8 mouse cellular contexts compared by ENCODE assay signal in genomic region chr5:23418147-23418781, GRCm38 (mm10). TPM values are rescaled to one million over a fixed set of nuclear protein-coding genes. Genes with fewer than 3 reads are reported as not detected.
DNase-seq lines count a peak whose midpoint lies in the region; ATAC-seq and TF ChIP-seq lines count a peak whose summit lies in the region.

No protein-coding gene starts in this region.

- peak; percentile 94 for DNase-seq in CD8-positive naive resting alpha-beta T cell, adult 2 months (ENCODE audit: low read depth in 2 of 2, low spot score in 2 of 2)
- DNase-seq in c-Kit-positive CD71-positive TER-119-negative erythroid progenitor cells, embryonic 14.5 days (ENCODE audit: low read depth): peak; percentile 64
- peak; percentile 87 for DNase-seq in heart, postnatal 0 days (ENCODE audit: low spot score)
- peak; percentile 86 to 92 for DNase-seq in kidney, postnatal 4 days
- DNase-seq in stomach, postnatal 0 days (ENCODE audit: low spot score): peak; percentile 91

- no peaks in the 10 kb centered on the region for H3K9me3 ChIP-seq in forebrain, embryonic 12.5 days
- H3K9me3 ChIP-seq in heart, postnatal 0 days (replicated peaks; ENCODE audit: control insufficient read depth, low read length): no peaks in the 10 kb centered on the region
- H3K9me3 ChIP-seq in liver, embryonic 16.5 days (replicated peaks; ENCODE audit: control insufficient read depth, low read length): no peaks in the 10 kb centered on the region
- no peaks in the 10 kb centered on the region for H3K9me3 ChIP-seq in neural tube, embryonic 12.5 days
- no peaks in the 10 kb centered on the region for H3K9me3 ChIP-seq in stomach, postnatal 0 days (ENCODE audit: control insufficient read depth, low read length)

- H3K36me3 ChIP-seq in forebrain, embryonic 12.5 days (replicated peaks): peaks cover 6% of the 10 kb centered on the region
- H3K36me3 ChIP-seq in heart, postnatal 0 days (replicated peaks; ENCODE audit: control insufficient read depth, insufficient read depth, low read length): peaks cover 13% of the 10 kb centered on the region
- H3K36me3 ChIP-seq in liver, embryonic 16.5 days (ENCODE audit: control insufficient read depth, insufficient read depth): peaks cover 11% of the 10 kb centered on the region
- H3K36me3 ChIP-seq in neural tube, embryonic 12.5 days: peaks cover 7% of the 10 kb centered on the region; the same call in 1 of the 2 replicates
- H3K36me3 ChIP-seq in stomach, postnatal 0 days (ENCODE audit: control insufficient read depth, insufficient read depth, low read length): peaks cover 3% of the 10 kb centered on the region; the same call in 1 of the 2 replicates

- peak overlapping the region; percentile 93 for H3K27ac ChIP-seq in forebrain, embryonic 12.5 days
- peak overlapping the region; percentile 99 for H3K27ac ChIP-seq in heart, postnatal 0 days (ENCODE audit: low read depth)
- peak overlapping the region; percentile 92 for H3K27ac ChIP-seq in liver, embryonic 16.5 days (ENCODE audit: low read length)
- H3K27ac ChIP-seq in neural tube, embryonic 12.5 days: peak overlapping the region; percentile 74
- peak overlapping the region; percentile 99 for H3K27ac ChIP-seq in stomach, postnatal 0 days (replicated peaks)

- peak overlapping the region; percentile 52 for H3K4me3 ChIP-seq in forebrain, embryonic 12.5 days (replicated peaks)
- H3K4me3 ChIP-seq in heart, postnatal 0 days (ENCODE audit: low read depth, low read length): peak overlapping the region; percentile 76
- H3K4me3 ChIP-seq in liver, embryonic 16.5 days (ENCODE audit: low read depth, low read length): peak overlapping the region; percentile 82
- peak overlapping the region; percentile 46 for H3K4me3 ChIP-seq in neural tube, embryonic 12.5 days
- H3K4me3 ChIP-seq in stomach, postnatal 0 days (ENCODE audit: low read depth, low read length): peak overlapping the region; percentile 66

- ATAC-seq in forebrain, embryonic 12.5 days (ENCODE audit: low FRiP score): peak; percentile 88
- peak; percentile 90 for ATAC-seq in heart, postnatal 0 days (ENCODE audit: insufficient read depth, low read depth)
- ATAC-seq in liver, embryonic 16.5 days (ENCODE audit: low read depth): peak; percentile 93
- ATAC-seq in neural tube, embryonic 12.5 days (ENCODE audit: low FRiP score, low read depth): peak; percentile 74
- ATAC-seq in stomach, postnatal 0 days (ENCODE audit: low FRiP score, low TSS enrichment): peak; percentile 90

- WGBS in forebrain, embryonic 12.5 days: under 1% methylated on average over 40 of the region's 40 CpGs
- under 1% methylated on average over 40 of the region's 40 CpGs for WGBS in heart, postnatal 0 days
- WGBS in liver, embryonic 16.5 days (ENCODE audit: insufficient replicate concordance): under 1% methylated on average over 40 of the region's 40 CpGs
- WGBS in neural tube, embryonic 12.5 days: 1% methylated on average over 40 of the region's 40 CpGs
- WGBS in stomach, postnatal 0 days: under 1% methylated on average over 40 of the region's 40 CpGs

- H3K27me3 ChIP-seq in forebrain, embryonic 12.5 days: no peaks in the 10 kb centered on the region
- no peaks in the 10 kb centered on the region for H3K27me3 ChIP-seq in heart, postnatal 0 days (ENCODE audit: control insufficient read depth, insufficient read depth, low read length)
- H3K27me3 ChIP-seq in liver, embryonic 16.5 days (ENCODE audit: control insufficient read depth, insufficient read depth, low read depth, low read length): no peaks in the 10 kb centered on the region
- no peaks in the 10 kb centered on the region for H3K27me3 ChIP-seq in neural tube, embryonic 12.5 days (replicated peaks)
- no peaks in the 10 kb centered on the region for H3K27me3 ChIP-seq in stomach, postnatal 0 days (ENCODE audit: control insufficient read depth, insufficient read depth, low read length)

- peak; percentile 80 for TF ChIP-seq EP300 in heart, postnatal 0 days (IDR thresholded peaks at IDR 0.05; ENCODE audit: low read depth)
- TF ChIP-seq EP300 in stomach, postnatal 0 days (optimal IDR thresholded peaks at IDR 0.05): no peak

- H3K4me1 ChIP-seq in forebrain, embryonic 12.5 days: peaks cover 77% of the 10 kb centered on the region
- H3K4me1 ChIP-seq in heart, postnatal 0 days (ENCODE audit: control insufficient read depth, insufficient read depth): peaks cover 51% of the 10 kb centered on the region
- peaks cover 58% of the 10 kb centered on the region for H3K4me1 ChIP-seq in liver, embryonic 16.5 days (ENCODE audit: control insufficient read depth, low read depth, low read length)
- H3K4me1 ChIP-seq in neural tube, embryonic 12.5 days: peaks cover 69% of the 10 kb centered on the region
- H3K4me1 ChIP-seq in stomach, postnatal 0 days (replicated peaks; ENCODE audit: control insufficient read depth, insufficient read depth): 0 out of 2 replicates have a peak, but pooled peaks cover 3% of the 10 kb centered on the region

- peak overlapping the region; percentile 75 for H3K4me2 ChIP-seq in forebrain, embryonic 12.5 days
- peak overlapping the region; percentile 78 for H3K4me2 ChIP-seq in heart, postnatal 0 days (ENCODE audit: low read depth, low read length)
- peak overlapping the region; percentile 89 for H3K4me2 ChIP-seq in liver, embryonic 16.5 days (ENCODE audit: low read depth, low read length)
- H3K4me2 ChIP-seq in neural tube, embryonic 12.5 days (replicated peaks): peak overlapping the region; percentile 63
- peak overlapping the region; percentile 75 for H3K4me2 ChIP-seq in stomach, postnatal 0 days (replicated peaks; ENCODE audit: low read depth)

- no peak for TF ChIP-seq CTCF in heart, postnatal 0 days (IDR thresholded peaks at IDR 0.05; ENCODE audit: low read depth)
- 0 out of 2 replicates have a peak, but pooled peaks have one; percentile 6 for TF ChIP-seq CTCF in stomach, postnatal 0 days (IDR thresholded peaks at IDR 0.05; ENCODE audit: low read depth)

- H3K9ac ChIP-seq in forebrain, embryonic 12.5 days: peak overlapping the region; percentile 68
- peak overlapping the region; percentile 75 for H3K9ac ChIP-seq in heart, postnatal 0 days (replicated peaks; ENCODE audit: low read depth, low read length)
- peak overlapping the region; percentile 79 for H3K9ac ChIP-seq in liver, embryonic 16.5 days (ENCODE audit: low read depth, low read length)
- peak overlapping the region; percentile 76 for H3K9ac ChIP-seq in neural tube, embryonic 12.5 days
- H3K9ac ChIP-seq in stomach, postnatal 0 days (ENCODE audit: low read length): peak overlapping the region; percentile 76

RNA-seq across cellular contexts. Expression of gene Kmt2e, which starts 16.0 kb away (rescaled TPM):
- 138 and 146 TPM in 2 replicates for polyA plus RNA-seq in forebrain, embryonic 12.5 days (2016; fragmentation: Nextera tagmentation; extraction: Ambion mirVana)
- 31.4 and 34.5 TPM in 2 replicates for total RNA-seq in heart, postnatal 0 days (2014; rRNA removed; ENCODE audit: low replicate concordance)
- polyA plus RNA-seq in heart, postnatal 0 days (2015; fragmentation: Nextera tagmentation; extraction: Ambion mirVana): 55.0 and 55.4 TPM in 2 replicates
- 32.5 and 35.2 TPM in 2 replicates for polyA plus RNA-seq in liver, embryonic 16.5 days (2015; fragmentation: Nextera tagmentation; extraction: Ambion mirVana)
- polyA plus RNA-seq in neural tube, embryonic 12.5 days (2016; fragmentation: Nextera tagmentation; extraction: Ambion mirVana): 142 and 145 TPM in 2 replicates
- polyA plus RNA-seq in stomach, postnatal 0 days (2015; fragmentation: Nextera tagmentation; extraction: Ambion mirVana): 51.9 and 54.8 TPM in 2 replicates

Comparison
In these comparisons a context has a peak if more than half of its experiments do, and no peak if none do; other contexts are left out.
1. Peak in every context shown above with its lines: DNase-seq, ATAC-seq, H3K4me3 ChIP-seq and H3K27ac ChIP-seq.